Mouse (Mus musculus) CD4-positive, CD25-positive, alpha-beta regulatory T cell, adult 2 months (primary cell): ENCODE data around the gene Synpo2l.
"Not testable (repeated sequence)": the region's sequence is repeated elsewhere in the genome, so short reads cannot be mapped to it uniquely, and the experiment has no call there.

Experiments
- DNase-seq: peaks from one replicate; pipeline ENCODE4 v3.0.0-alpha.2; 2012; ENCODE audit warnings: low read depth, low spot score

The Synpo2l gene

GRCm38 (mm10) chr14:20668154-20668810 lies at the start of gene Synpo2l:
Gene Synpo2l (minus strand): TSS chr14:20668354.
- DNase-seq, result no peak

GRCm38 (mm10) chr14:20713832-20714231 lies 45.7 kb upstream of the Synpo2l start:
- no peak for DNase-seq

GRCm38 (mm10) chr14:20708239-20708638 lies 40.1 kb upstream of the Synpo2l start:
- DNase-seq, result peak; percentile 52

- DNase-seq, result peak; percentile 78
These were observed 39.3 kb upstream of the Synpo2l start, which contains the start of gene Zswim8 for GRCm38 (mm10) chr14:20707201-20708190. Gene Zswim8 (plus strand): TSS chr14:20707552.

- DNase-seq, result not testable (repeated sequence)
These were observed 35.3 kb upstream of the Synpo2l start for GRCm38 (mm10) chr14:20703461-20703860.

GRCm38 (mm10) chr14:20702741-20703381 lies 34.7 kb upstream of the Synpo2l start, which contains the start of gene Chchd1:
Gene Chchd1 (plus strand): TSS chr14:20703006.
- peak; percentile 84 for DNase-seq

- no peak for DNase-seq
These were observed 34.1 kb upstream of the Synpo2l start for GRCm38 (mm10) chr14:20702096-20702740.

DNA sequence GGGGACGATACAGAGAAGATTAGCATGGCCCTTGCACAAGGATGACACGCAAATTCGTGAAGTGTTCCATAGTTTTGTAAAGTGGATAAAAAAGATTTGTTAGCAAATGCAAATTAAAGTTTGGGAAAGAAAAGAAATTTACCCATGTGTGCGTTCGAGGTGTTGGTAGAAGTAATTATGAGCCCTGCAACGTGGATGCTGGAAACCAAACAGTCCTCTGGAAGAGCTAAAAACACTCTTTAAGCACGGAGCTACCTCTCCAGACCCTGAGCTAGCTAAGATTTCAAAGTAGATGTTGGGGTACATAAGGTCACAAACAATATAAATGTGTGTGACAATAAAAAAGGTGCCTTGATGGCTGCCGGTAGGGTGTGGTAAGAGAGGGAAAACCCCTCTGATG lies 33.4 kb upstream of the Synpo2l start:
- DNase-seq, result no peak

GRCm38 (mm10) chr14:20700362-20700761 lies 32.2 kb upstream of the Synpo2l start:
- DNase-seq, result no peak

DNA sequence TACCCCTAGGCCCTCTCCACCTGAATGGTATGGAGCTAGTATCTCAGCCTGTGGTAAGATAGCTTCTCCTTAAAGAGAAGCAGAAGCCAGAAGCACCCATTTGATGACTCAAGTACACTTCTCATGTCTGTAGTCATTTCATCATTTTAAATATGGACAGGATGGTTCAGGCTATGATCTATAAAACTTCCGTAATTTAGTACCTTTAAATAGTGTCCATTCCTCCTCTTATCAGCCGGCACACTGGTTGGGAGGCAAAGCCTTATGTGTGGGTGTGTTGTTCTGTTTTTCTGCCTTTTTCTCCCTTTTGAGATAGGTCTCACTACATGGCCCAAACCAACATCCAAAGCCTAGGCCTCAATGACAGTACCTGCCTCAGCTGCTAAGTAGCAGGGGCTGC lies 30.4 kb upstream of the Synpo2l start:
- no peak for DNase-seq

DNA sequence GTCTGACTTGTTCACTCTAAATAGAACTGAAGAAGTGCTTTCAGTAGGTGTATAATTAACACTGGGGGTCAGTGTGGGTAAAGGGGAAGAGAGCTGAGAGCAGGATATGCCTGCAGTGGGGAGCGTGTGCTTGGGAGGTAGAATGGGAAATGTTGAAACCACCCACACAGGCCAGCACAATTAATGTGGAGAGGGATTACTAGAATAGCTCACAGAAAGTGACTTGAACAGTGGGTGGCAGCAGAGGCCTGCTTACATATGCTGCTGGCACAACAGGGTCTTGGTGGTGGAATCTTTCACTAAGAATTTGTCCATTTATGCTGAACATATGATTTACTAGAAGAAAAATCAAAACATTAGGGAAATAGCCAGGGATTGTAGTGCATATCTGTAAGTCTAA lies 28.8 kb upstream of the Synpo2l start:
- peak; percentile 67 for DNase-seq

DNA sequence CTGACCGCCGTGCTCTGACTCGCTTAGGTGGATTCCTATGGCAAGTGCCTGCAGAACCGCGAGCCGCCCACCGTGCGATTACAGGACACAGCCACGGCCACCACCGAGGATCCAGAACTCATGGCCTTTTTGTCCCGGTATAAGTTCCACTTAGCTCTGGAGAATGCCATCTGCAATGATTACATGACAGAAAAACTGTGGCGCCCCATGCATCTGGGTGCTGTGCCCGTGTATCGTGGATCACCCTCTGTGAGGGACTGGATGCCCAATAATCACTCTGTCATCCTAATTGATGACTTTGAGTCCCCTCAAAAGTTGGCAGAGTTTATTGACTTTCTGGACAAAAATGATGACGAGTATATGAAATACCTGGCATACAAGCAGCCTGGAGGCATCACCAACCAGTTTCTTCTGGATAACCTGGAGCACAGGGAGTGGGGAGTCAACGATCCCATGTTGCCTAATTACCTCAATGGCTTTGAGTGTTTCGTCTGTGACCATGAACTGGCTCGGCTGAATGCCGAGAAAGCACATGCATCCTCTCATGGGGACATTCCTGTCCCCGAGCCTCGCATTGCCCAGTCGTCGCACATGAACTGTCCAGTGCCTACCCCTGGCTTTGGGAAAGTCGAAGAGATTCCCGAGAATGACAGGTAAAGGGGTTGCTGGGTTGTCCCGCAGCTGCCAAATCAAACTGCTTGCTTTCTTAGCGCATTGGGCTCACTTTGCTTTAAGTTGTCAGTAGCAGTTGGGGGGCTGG lies 27.8 kb upstream of the Synpo2l start:
- no peak for DNase-seq

- peak; percentile 93 for DNase-seq
These were observed 27.0 kb upstream of the Synpo2l start, which contains the start of gene Fut11 for GRCm38 (mm10) chr14:20694884-20695760. Gene Fut11 (plus strand): TSS chr14:20694968.

DNA sequence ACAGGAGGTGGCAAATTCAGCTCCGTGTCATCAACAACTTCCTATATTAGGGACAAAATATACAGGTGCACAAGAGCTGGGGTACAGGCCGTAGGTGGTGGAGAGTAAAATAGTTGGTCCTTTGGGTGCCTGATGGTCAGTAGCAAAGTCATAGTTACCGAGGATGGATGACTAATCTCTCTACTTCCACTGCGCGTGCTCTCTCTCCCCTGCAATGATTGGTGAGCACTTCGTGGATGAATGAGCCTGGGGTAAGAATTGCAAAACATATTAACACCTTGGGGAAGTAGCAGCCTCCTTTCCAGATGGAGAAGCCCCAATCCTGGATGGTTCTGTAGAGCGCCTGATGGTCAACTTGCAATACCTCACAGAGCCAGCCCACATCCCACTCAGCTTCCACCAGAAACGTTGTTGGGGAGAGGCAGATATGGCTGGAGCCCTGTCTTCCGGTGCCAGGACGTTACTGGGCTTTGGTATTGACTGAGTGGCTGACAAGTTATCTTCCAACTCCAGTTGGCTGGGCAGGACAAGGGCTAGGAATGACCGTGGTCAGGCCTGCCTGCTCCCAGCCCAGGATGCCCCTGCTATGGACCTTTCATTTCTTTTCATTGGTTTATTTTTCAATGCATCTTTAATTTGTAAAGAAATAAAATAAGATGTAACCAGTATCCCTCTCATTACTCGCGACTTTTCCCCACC lies 26.2 kb upstream of the Synpo2l start:
- no peak for DNase-seq

GRCm38 (mm10) chr14:20693589-20694101 lies 25.5 kb upstream of the Synpo2l start:
- DNase-seq, result no peak

- no peak for DNase-seq
These were observed 23.6 kb upstream of the Synpo2l start for GRCm38 (mm10) chr14:20691772-20692171.

DNA sequence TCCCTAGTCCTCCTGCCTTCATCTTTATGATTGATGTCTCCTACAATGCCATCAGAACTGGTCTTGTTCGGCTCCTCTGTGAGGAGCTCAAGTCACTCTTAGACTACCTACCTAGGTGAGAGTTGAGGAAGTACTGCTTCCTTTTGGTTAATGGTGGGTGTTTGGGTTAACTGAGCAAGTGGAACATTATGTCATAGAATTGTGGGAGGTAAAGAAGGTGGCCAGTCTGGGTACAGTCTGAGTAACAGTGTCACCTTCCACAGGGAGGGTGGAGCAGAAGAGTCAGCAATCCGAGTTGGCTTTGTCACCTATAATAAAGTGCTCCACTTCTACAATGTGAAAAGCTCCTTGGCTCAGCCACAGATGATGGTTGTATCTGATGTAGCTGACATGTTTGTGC lies 20.9 kb upstream of the Synpo2l start:
- DNase-seq, result no peak

DNA sequence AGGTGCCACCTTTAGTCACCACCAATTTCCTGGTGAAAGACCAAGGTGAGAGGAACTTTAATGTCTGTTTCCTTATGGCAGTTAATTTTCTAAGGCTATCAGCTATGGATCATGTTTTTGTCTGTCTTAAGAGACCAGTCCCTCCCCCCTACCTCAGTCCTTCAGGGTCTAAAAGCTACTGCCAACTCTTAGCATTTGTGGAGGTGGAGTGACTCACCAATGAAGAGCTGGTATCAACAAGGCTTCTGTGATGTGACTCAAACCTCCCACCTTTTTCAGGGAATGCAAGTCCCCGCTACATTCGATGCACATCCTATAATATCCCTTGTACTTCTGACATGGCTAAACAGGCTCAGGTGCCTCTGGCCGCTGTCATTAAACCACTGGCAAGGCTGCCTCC lies 18.4 kb upstream of the Synpo2l start:
- no peak for DNase-seq

DNA sequence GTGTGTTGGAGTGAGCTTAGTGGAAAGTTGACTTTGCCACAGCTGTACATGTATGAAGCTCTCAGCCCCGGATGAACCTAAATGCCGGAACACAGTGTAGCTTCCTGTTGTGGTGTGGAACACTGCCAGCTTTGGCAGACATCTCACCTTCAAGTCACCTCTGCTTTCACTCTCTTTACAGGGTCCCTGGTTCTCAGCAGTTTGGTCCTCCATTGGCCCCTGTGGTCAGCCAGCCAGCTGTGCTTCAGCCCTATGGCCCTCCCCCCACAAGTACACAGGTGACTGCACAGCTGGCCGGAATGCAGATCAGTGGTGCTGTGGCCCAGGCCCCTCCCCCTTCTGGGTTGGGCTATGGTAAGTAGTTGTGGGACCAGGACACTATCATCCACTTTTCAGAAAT lies 14.3 kb upstream of the Synpo2l start:
- DNase-seq, result peak; percentile 89
